Comparison of ENCODE assay signal across 9 mouse cellular contexts in genomic region chr4:139075915-139076314, GRCm38 (mm10). TPM values are rescaled to one million over a fixed set of nuclear protein-coding genes. Genes with fewer than 3 reads are reported as not detected.
A peak's percentile ranks its signal among the peaks of the same experiment; 100 is the strongest.
DNase-seq lines count a peak whose midpoint lies in the region; ATAC-seq and TF ChIP-seq lines count a peak whose summit lies in the region.
"Had no signal": no experiment of that assay in that cellular context is flagged by ENCODE, and none has a peak within 500 bp of the region (broad histone marks: within the 10 kb centered on the region; RNA-seq: fewer than 3 reads in every experiment).

No protein-coding gene starts in this region.

- DNase-seq in heart, embryonic 10.5 days (ENCODE audit: low spot score) = no peak
- DNase-seq in heart, postnatal 14 days = no peak
- no peak for DNase-seq in ES-E14 (ENCODE audit: low read depth, low spot score)
- DNase-seq in liver, postnatal 0 days = no peak
- DNase-seq in spleen, adult 12 weeks (ENCODE audit: low spot score) = no peak
- no peak for DNase-seq in gastrocnemius, postnatal 14 days
- no peak for DNase-seq in cerebellum, adult 11 months

- H3K27ac ChIP-seq in heart, embryonic 10.5 days = no peak overlapping the region
- H3K27ac ChIP-seq in ES-E14 (ENCODE audit: insufficient read depth, low read depth, low read length, poor library complexity, severe bottlenecking) = no peak overlapping the region
- no peak overlapping the region for H3K27ac ChIP-seq in forebrain, embryonic 16.5 days (ENCODE audit: low read length)
- H3K27ac ChIP-seq in liver, postnatal 0 days (ENCODE audit: low read depth) = no peak overlapping the region

- peak overlapping the region; percentile 67 for H3K4me3 ChIP-seq in heart, embryonic 10.5 days
- peak overlapping the region; percentile 73 to 78 for H3K4me3 ChIP-seq in ES-E14 (ENCODE audit: insufficient read depth in 1 of 2, low read depth in 1 of 2, low read length in 2 of 2, poor library complexity in 1 of 2, severe bottlenecking in 1 of 2)
- H3K4me3 ChIP-seq in forebrain, embryonic 16.5 days (replicated peaks; ENCODE audit: low read length) = peak overlapping the region; percentile 53
- peak overlapping the region; percentile 32; the same call in 1 of the 2 replicates for H3K4me3 ChIP-seq in liver, postnatal 0 days (ENCODE audit: low read depth, low read length)

- H3K4me2 ChIP-seq in forebrain, embryonic 16.5 days (ENCODE audit: low read length) = peak overlapping the region; percentile 88
- no peak overlapping the region for H3K4me2 ChIP-seq in liver, postnatal 0 days (ENCODE audit: low read depth, low read length)

- H3K9ac ChIP-seq in ES-E14 (ENCODE audit: insufficient read depth, low read depth, low read length, poor library complexity, severe bottlenecking) = no peak overlapping the region
- H3K9ac ChIP-seq in forebrain, embryonic 16.5 days (replicated peaks; ENCODE audit: low read depth, low read length) = no peak overlapping the region
- no peak overlapping the region for H3K9ac ChIP-seq in liver, postnatal 0 days (replicated peaks)

- intact Hi-C loops in heart, postnatal 14 days (cut with DNase I) = no loop called here
- intact Hi-C loops in gastrocnemius, postnatal 14 days (cut with DNase I; ENCODE audit: low total_unique reads) = loop anchor here (5.0 kb wide), 1 partner anchor 154 kb away; no protein-coding TSS in a partner anchor

- H3K27me3 ChIP-seq in heart, embryonic 10.5 days (ENCODE audit: insufficient read depth, poor library complexity, severe bottlenecking) = peaks cover 73% of the 10 kb centered on the region
- peaks cover 37% of the 10 kb centered on the region for H3K27me3 ChIP-seq in forebrain, embryonic 16.5 days (replicated peaks; ENCODE audit: control insufficient read depth, insufficient read depth, low read length)
- H3K27me3 ChIP-seq in liver, postnatal 0 days (ENCODE audit: insufficient read depth, low read length) = peaks cover 40% of the 10 kb centered on the region

- in situ Hi-C loops in ES-E14 (cut with MboI; ENCODE audit: low sequenced_read_pairs in 2 of 2, unreplicated experiment in 2 of 2) = loop anchor here in 1 of 2 experiments (25.0 kb wide), 1 partner anchor 211 kb away; no protein-coding TSS in a partner anchor

- H3K9me3 ChIP-seq in heart, embryonic 10.5 days = no peaks in the 10 kb centered on the region
- H3K9me3 ChIP-seq in ES-E14 (ENCODE audit: control insufficient read depth, insufficient read depth, low read depth, low read length) = no peaks in the 10 kb centered on the region
- H3K9me3 ChIP-seq in forebrain, embryonic 16.5 days (ENCODE audit: control insufficient read depth, low read length) = no peaks in the 10 kb centered on the region
- H3K9me3 ChIP-seq in liver, postnatal 0 days (ENCODE audit: low read length) = no peaks in the 10 kb centered on the region

- peaks cover 17% of the 10 kb centered on the region for H3K4me1 ChIP-seq in heart, embryonic 10.5 days
- no peaks in the 10 kb centered on the region; a peak in 1 of 4 replicates for H3K4me1 ChIP-seq in ES-E14 (ENCODE audit: control insufficient read depth in 2 of 2, insufficient read depth in 2 of 2, low read length in 2 of 2, poor library complexity in 1 of 2)
- peaks cover 15% of the 10 kb centered on the region for H3K4me1 ChIP-seq in forebrain, embryonic 16.5 days (replicated peaks; ENCODE audit: control insufficient read depth, insufficient read depth, low read length)
- peaks cover 5% of the 10 kb centered on the region; the same call in 1 of the 2 replicates for H3K4me1 ChIP-seq in liver, postnatal 0 days (ENCODE audit: insufficient read depth)

- H3K36me3 ChIP-seq in heart, embryonic 10.5 days = no peaks in the 10 kb centered on the region
- H3K36me3 ChIP-seq in ES-E14 (ENCODE audit: control insufficient read depth, insufficient read depth, low read length, poor library complexity, severe bottlenecking) = no peaks in the 10 kb centered on the region
- H3K36me3 ChIP-seq in forebrain, embryonic 16.5 days (ENCODE audit: control insufficient read depth, insufficient read depth) = no peaks in the 10 kb centered on the region
- no peaks in the 10 kb centered on the region for H3K36me3 ChIP-seq in liver, postnatal 0 days (replicated peaks; ENCODE audit: insufficient read depth, low read length)

- TF ChIP-seq EP300 in liver, postnatal 0 days (IDR thresholded peaks at IDR 0.05; ENCODE audit: low read depth) = no peak

- 11% methylated on average over 5 of the region's 5 CpGs for WGBS in heart, embryonic 10.5 days
- 12% methylated on average over 5 of the region's 5 CpGs for WGBS in forebrain, embryonic 16.5 days
- 11% methylated on average over 5 of the region's 5 CpGs for WGBS in liver, postnatal 0 days (ENCODE audit: insufficient replicate concordance)

- TF ChIP-seq CTCF in liver, postnatal 0 days (IDR thresholded peaks at IDR 0.05; ENCODE audit: low read depth) = peak; percentile 26; the same call in 1 of the 2 replicates

- ATAC-seq in forebrain, embryonic 16.5 days = no peak
- no peak for ATAC-seq in liver, postnatal 0 days

TF ChIP-seq in ES-E14, 5 proteins besides CTCF, POLR2A, EP300 and RAD21:
- TF ChIP-seq ZC3H11A (IDR thresholded peaks at IDR 0.05; ENCODE audit: borderline replicate concordance, low read depth, low read length) (no peak), ZNF384 (IDR thresholded peaks at IDR 0.05; ENCODE audit: low read depth, low read length) (no peak), MAFK (IDR thresholded peaks at IDR 0.05; ENCODE audit: insufficient read depth, low read depth, low read length) (no peak), CHD2 (IDR thresholded peaks at IDR 0.05; ENCODE audit: low read depth, low read length) (no peak), HCFC1 (IDR thresholded peaks at IDR 0.05; ENCODE audit: borderline replicate concordance, insufficient read depth, low read length) (no peak)

RNA-seq across cellular contexts. Expression of gene Htr6, which starts 0.5 kb away (rescaled TPM):
- polyA plus RNA-seq in heart, embryonic 10.5 days (2016; fragmentation: Nextera tagmentation; extraction: Ambion mirVana) = not detected in 2 replicates
- total RNA-seq in heart, postnatal 14 days (2021) = not detected
- total RNA-seq in ES-E14 (2012; rRNA removed) = 0.13 and 0.37 TPM in 2 replicates
- 0.34 and 0.60 TPM in 2 replicates for polyA plus RNA-seq in forebrain, embryonic 16.5 days (2015; fragmentation: Nextera tagmentation; extraction: Ambion mirVana)
- not detected in 2 replicates for polyA plus RNA-seq in liver, postnatal 0 days (2015; fragmentation: Nextera tagmentation; extraction: Ambion mirVana)
- total RNA-seq in gastrocnemius, postnatal 14 days (2021) = not detected
- total RNA-seq: CH12.LX had no signal

RNA-seq across cellular contexts. Expression of gene Nbl1, which starts 16.9 kb away (rescaled TPM):
- 6.4 and 7.3 TPM in 2 replicates for polyA plus RNA-seq in heart, embryonic 10.5 days (2016; fragmentation: Nextera tagmentation; extraction: Ambion mirVana)
- total RNA-seq in heart, postnatal 14 days (2021) = 10 to 100 TPM; 32.1 to 32.2 TPM
- total RNA-seq in ES-E14 (2012; rRNA removed) = 4.5 and 12.5 TPM in 2 replicates
- 27.0 and 30.3 TPM in 2 replicates for polyA plus RNA-seq in forebrain, embryonic 16.5 days (2015; fragmentation: Nextera tagmentation; extraction: Ambion mirVana)
- polyA plus RNA-seq in liver, postnatal 0 days (2015; fragmentation: Nextera tagmentation; extraction: Ambion mirVana) = 3.0 and 3.1 TPM in 2 replicates
- 10 to 100 TPM; 32.2 to 39.6 TPM for total RNA-seq in gastrocnemius, postnatal 14 days (2021)

RNA-seq across cellular contexts. Expression of gene Minos1, which starts 55.0 kb away (rescaled TPM):
- 532 and 637 TPM in 2 replicates for polyA plus RNA-seq in heart, embryonic 10.5 days (2016; fragmentation: Nextera tagmentation; extraction: Ambion mirVana)
- total RNA-seq in heart, postnatal 14 days (2021) = 100 to 1,000 TPM; 731 to 790 TPM
- 141 and 147 TPM in 2 replicates for total RNA-seq in ES-E14 (2012; rRNA removed)
- polyA plus RNA-seq in forebrain, embryonic 16.5 days (2015; fragmentation: Nextera tagmentation; extraction: Ambion mirVana) = 355 and 370 TPM in 2 replicates
- polyA plus RNA-seq in liver, postnatal 0 days (2015; fragmentation: Nextera tagmentation; extraction: Ambion mirVana) = 384 and 387 TPM in 2 replicates
- total RNA-seq in gastrocnemius, postnatal 14 days (2021) = 100 to 1,000 TPM; 434 to 465 TPM
